Mouse (Mus musculus) urinary bladder, postnatal 36 days (tissue): Measurements from ENCODE around the gene Mrpl50.
A peak's percentile ranks its signal among the peaks of the same experiment; 100 is the strongest.
"Not testable (repeated sequence)": the region's sequence is repeated elsewhere in the genome, so short reads cannot be mapped to it uniquely, and the experiment has no call there.

ENCODE experiments used
- DNase-seq, 2 experiments: peaks; one replicate each; pipeline ENCODE4 v3.0.0; 2022; ENCODE audit warnings: low spot score in 2 of 2, mixed read lengths in 1 of 2

Gene Mrpl50

DNA sequence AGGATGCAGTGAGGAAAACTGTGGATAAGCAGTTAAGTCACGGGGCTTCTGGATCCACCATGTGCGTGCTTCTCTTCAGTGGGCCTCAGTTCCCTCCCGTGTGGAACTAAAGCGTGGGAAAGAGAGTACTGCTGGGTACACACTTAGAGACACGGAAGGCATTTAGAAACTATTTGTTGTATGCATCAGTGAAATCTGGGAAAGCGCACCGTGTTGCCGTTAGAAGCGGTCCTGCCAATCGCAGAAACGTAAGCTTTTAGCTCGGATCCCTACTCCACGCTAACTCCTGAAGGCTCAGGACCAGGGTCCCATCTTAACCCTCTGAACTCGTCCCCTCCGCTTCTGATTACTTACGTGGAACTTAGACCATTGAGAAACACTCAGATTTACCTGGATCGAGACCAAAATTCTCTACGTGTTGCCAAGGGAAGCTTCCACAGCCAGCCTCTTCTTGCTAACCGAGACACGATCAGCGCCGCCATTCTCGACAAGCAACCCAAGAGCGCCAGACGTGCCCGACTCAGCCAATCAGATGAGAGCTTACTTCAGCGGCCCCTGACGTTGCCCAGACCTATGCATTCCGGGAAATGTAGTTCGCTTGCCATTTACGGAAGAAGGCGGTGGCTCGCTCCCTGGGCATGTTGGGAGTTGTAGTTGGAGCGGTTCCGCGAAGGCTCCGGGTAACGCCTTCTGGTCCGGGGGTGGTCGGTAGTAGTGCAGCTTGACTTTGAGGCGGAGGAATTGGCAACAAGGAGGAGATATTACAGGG is at the start of gene Mrpl50, which contains the start of gene Zfp189:
Gene Mrpl50 (minus strand): TSS at position 522 of the 769 bp plus-strand sequence.
Gene Zfp189 (plus strand): TSS at position 605 of the 769 bp plus-strand sequence.
- DNase-seq, result peak; percentile 89 to 93

- peak; percentile 43 to 52 for DNase-seq
Observed at GRCm38 (mm10) chr4:49567613-49568012, 46.7 kb upstream of the Mrpl50 start.

- DNase-seq, result peak in 1 of 2 experiments; percentile 50
Observed at GRCm38 (mm10) chr4:49559915-49560772, 39.3 kb upstream of the Mrpl50 start.

- DNase-seq, result no peak
Observed at GRCm38 (mm10) chr4:49558181-49558580, 37.3 kb upstream of the Mrpl50 start.

GRCm38 (mm10) chr4:49557375-49557774 is 36.5 kb upstream of the Mrpl50 start:
- DNase-seq, result no peak

GRCm38 (mm10) chr4:49553380-49553779 is 32.5 kb upstream of the Mrpl50 start:
- no peak for DNase-seq

DNA sequence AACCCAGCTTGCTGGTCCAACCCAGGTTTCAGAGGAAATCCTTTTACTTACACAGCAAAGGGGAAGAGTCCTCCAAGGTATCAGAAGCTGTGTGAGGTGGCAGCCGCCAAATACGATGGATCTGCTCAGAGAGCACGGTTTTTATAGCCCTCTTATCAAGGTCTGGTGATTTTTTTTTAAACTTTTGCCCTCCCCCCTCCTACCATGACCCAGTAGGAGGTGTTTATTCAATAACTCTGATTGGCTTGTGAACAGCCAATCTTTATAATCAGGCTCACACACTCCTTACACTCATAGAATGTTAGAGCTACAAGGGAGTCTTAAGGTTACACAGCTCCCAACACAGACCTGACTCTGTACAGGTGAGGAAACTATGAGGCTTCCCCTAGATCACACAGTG is 28.5 kb upstream of the Mrpl50 start, which contains the start of gene Aldob:
Gene Aldob (minus strand): TSS at position 164 of the 400 bp plus-strand sequence.
- DNase-seq, result no peak

DNA sequence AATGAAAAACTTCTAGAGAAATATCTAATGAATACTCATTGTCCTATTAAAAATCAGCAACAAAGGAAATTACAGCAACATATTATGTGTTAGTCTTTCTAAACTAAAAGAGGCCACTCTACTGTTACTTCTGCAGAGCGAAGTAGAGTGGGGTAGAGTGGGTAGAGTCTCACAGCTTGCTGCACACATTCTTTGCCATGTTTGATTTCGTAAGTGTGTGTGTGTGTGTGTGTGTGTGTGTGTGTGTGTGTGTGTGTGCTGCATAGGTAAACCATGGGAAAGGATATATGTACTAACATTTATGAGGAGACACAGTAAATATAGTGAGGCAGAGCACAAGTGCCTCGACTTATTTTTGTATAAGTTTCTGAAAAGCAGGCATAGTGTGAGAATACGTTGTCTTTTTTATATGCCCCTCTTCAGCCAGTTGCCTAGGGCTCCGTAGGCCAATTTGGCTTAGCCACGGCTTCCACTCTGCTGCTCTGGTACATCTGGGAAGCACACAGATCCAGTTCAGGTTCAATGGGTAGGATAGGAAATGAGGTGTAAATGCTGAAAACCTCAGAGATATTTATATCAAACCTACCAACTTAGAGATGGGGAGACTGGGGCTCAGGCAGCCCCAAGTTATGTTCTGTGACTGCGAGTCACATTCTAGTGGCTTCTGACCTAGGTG is 26.8 kb upstream of the Mrpl50 start:
- DNase-seq, result no peak

- no peak for DNase-seq
Observed at GRCm38 (mm10) chr4:49546873-49547543, 26.1 kb upstream of the Mrpl50 start.

DNA sequence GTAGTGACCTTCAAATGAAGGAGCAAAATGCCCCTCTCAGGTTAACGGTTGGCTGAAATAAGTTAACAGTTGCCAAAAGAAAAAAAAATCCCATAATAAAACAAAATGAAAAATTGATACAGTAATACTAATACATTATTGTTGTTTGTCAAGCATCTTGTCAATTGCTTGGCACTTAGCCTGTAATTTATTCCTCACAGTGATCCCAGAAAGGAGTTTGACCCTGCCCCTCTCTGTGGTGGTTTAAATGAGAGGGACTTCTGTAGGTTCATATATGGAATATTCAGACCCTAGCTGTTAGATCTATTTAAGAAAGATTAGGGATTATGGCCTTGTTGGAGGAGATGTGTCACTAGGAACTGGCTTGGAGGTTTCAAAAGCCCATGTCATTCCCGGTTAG is 25.1 kb upstream of the Mrpl50 start:
- no peak for DNase-seq

GRCm38 (mm10) chr4:49540966-49541365 is 20.1 kb upstream of the Mrpl50 start:
- DNase-seq, result no peak

DNA sequence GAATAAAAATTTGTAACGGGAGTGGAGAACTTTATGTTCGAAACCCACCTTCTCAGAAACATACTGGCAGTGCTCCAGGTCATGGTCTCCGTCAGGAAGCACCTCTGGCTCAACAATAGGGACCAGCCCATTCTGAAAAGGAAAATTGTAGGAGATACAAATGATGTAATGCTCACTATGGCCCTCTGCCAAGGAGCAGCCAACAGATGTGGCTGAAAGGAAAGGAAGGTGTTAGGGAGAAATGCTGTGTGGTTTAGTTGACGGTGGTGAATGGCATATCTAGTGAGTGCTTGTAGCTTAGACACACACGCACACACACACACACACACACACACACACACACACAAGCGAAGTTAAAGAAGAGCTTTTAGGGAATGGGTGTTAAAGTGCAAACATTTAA is 18.8 kb upstream of the Mrpl50 start:
- DNase-seq, result no peak

- no peak for DNase-seq
Observed at GRCm38 (mm10) chr4:49536671-49537070, 15.8 kb upstream of the Mrpl50 start.

- DNase-seq, result no peak
Observed at GRCm38 (mm10) chr4:49535675-49536294, 14.9 kb upstream of the Mrpl50 start.

DNA sequence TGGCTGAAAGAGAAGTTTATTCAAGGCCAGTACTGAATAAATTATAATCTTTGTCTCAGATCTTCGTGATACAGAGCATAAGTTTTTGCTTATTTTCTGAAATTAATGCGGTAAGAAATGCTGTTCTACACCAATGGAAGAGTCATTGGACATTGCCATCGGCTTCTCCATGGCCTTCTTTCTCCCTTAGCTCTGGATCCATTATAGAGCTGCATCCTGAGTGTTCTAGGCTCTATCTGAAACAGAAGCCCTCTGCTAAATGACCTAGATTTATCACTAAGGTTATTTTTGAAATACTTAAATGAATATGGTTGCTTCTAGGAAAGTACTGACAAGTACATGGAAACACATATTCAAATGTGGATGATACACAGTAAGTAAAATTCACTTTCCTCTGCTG is 14.1 kb upstream of the Mrpl50 start:
- no peak for DNase-seq

- no peak for DNase-seq
Observed at GRCm38 (mm10) chr4:49522576-49522975, 1.7 kb upstream of the Mrpl50 start.

- no peak for DNase-seq
Observed at GRCm38 (mm10) chr4:49521346-49521745, 453 bp upstream of the Mrpl50 start.

- DNase-seq, result no peak
Observed at GRCm38 (mm10) chr4:49519476-49519875, 1.4 kb downstream of the Mrpl50 start.

DNA sequence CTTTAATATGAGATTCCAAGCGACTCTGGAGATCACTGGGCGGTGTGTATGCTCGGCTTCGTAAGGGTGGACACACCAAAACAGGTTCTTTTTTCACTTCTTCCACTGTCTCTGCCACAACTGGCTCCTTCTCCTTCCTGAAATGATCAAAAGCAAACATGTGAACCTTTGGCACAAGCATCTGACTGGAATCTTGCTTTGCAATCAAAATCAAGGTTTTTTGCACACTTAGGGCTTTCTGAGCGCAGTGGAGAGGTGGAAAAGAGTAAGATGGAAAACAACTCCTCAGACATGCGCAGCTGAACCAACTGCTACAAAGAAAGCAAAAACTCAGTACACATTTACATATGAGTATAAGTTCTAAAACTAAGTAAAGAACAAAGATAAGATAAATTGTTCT is 6.5 kb downstream of the Mrpl50 start:
- DNase-seq, result no peak

- no peak for DNase-seq
Observed at GRCm38 (mm10) chr4:49512636-49513035, 8.3 kb downstream of the Mrpl50 start.

DNA sequence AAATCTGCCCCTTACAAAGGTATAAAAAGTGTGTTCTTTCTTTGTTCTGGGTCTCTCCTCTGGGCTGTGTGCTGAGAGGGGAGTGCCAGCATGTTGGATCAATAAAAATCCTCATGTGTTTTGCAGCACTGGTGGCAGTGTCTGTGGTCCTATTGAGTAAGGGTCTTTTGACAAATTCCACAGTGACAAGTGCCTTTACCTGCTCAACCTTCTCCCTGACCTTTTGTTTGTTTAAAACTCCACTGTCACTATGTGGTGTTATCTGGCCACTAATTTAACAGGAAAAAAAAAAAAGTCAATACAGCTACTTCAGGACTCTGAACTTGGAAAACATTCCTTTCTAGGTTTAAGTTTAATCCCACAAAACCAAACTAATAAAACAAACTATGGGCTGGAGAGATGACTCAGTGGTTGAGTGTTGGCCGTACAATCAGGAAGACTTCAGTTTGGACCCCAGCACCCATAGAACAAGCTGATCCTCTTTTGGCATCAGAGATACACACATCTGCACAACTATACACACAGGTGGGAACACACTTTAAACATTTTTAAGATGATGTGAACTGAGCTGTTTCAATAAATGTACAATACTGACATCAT is 10.6 kb downstream of the Mrpl50 start:
- not testable (repeated sequence) for DNase-seq
